Mouse (Mus musculus) left cerebral cortex, adult 18-20 months (tissue): ENCODE data around the gene Hspbp1. TPM values are rescaled to one million over a fixed set of nuclear protein-coding genes. Genes with fewer than 3 reads are reported as not detected.

Source experiments
- DNase-seq, 2 experiments: peaks; one replicate each; pipeline ENCODE4 v3.0.0; 2021 to 2022; ENCODE audit warnings: low spot score in 2 of 2, mixed read lengths in 1 of 2
- long read RNA-seq, 2 experiments: library from polyadenylated mRNA; stranded (forward); transcript quantifications; one replicate each; pipeline ENCODE4 v2.0.0; 2021
- total RNA-seq, 2 experiments: library from RNA; stranded (reverse); gene quantifications; 2 replicates each; pipeline ENCODE4 v1.2.3; 2021

Gene Hspbp1
- 100 to 1,000 TPM; 100 to 105 TPM for total RNA-seq
- long read RNA-seq, experiment 1, transcript Hspbp1-201 (8 exons, 1,593 nt): major isoform, 23 of 144 reads
- long read RNA-seq, experiment 1, partial matches to known transcripts: 29 of 144 reads
- long read RNA-seq, experiment 1, other reads (novel, unspliced or antisense): 92 of 144 reads
- long read RNA-seq, experiment 2, transcript Hspbp1-201 (8 exons, 1,593 nt): major isoform, 18 of 107 reads
- long read RNA-seq, experiment 2, partial matches to known transcripts: 21 of 107 reads
- long read RNA-seq, experiment 2, other reads (novel, unspliced or antisense): 68 of 107 reads

DNA sequence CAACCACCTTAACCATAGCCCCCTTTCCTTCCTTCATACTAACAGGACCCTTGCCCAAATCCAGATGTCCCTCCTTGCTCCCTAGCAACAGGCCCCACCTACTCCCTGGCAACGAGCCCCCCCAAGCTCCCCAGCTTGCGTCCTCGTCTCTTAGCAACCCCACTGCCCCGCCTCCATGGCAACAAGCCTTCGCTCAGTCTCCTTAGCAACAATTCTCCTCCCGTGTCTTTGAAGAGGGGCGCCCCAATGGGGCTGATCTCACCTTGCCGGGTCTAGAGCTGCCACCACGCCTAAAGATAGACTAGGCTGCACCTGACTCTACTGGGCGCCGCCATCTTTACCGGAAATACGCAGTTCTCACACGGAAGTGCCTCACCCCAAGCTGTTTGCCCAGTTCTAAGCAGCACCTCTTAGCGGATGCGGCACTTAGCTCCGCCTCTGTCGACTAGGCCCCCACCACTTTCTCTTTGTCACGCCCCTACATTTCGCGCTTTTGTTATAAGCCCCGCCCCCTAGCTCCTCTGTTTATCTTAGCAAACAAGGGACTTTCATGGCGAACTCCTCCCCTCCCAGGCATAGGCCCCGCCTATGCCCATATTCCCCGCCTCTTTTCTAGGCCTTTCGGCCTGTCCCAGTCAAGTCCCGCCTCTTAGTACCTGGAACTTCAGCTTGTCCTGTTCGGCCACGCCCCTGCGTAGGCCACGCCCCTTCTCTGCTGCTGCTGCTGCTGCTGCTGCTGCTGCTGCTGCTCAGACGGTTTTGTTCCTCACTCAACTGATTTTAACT, at the start of gene Hspbp1:
TSS of gene Hspbp1 (minus strand) at position 437 of the 786 bp plus-strand sequence.
- peak; percentile 80 to 91 for DNase-seq

DNA sequence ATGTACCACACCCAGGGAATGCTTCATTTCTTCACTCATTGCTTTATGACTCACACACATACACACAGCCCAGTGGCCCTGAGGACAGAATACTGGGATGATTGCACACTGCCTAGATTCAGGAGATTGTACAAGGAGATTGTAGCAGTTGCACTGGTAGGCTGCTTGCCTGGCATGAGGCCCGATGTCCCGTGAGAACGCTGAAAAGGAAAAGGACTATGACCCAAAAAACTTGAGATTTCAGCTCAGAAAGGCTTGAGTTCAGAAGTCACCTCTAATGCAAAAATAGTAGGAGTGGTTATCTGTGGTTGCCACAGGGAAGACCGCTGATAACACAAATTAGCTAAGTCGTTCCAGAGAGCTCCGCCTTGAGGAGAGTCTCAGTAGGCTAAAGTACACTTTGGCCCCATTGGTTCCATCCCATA, 48.1 kb upstream of the Hspbp1 start:
- no peak for DNase-seq

DNA sequence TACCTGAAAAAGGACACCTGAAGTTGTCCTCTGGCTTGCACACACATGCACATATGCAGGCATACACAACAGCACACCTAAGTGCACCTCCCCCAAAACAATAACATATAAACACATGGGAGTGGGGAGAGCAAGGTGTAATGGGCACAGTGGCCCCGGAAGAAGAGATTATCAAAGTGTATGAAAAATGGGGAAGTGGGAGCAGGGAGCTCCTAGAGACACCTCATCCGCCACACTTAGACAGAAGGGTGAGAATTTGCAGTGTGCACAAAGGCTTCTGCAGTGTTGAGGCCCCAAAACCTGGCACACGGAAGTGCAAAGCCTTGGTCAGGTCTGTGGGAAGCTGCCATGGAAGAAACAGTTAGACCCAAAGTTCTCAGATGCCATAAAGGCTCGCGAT, 46.2 kb upstream of the Hspbp1 start:
- DNase-seq: no peak

DNA sequence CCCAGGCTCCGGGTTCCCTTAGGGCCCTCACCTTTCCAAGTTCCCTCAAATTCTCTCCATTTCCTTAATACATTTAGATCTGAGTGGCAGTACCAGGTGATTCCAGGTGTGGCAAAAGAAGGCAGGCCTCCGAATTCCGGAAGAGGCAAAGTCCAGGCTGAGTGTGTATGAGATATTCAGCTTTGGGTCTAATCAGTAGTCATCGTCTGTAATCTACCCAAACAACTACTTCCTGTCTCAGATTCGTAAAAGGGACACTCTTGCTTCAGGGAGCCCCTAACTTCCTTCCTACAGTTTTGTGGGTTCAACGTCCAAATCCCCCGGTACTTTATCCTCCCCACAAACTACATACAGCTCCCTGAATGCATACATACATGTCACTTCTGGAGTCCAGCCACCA, 40.3 kb upstream of the Hspbp1 start, which contains the start of gene Tmem150b:
TSS of gene Tmem150b (minus strand) at position 81 of the 400 bp plus-strand sequence.
- no peak for DNase-seq

DNA sequence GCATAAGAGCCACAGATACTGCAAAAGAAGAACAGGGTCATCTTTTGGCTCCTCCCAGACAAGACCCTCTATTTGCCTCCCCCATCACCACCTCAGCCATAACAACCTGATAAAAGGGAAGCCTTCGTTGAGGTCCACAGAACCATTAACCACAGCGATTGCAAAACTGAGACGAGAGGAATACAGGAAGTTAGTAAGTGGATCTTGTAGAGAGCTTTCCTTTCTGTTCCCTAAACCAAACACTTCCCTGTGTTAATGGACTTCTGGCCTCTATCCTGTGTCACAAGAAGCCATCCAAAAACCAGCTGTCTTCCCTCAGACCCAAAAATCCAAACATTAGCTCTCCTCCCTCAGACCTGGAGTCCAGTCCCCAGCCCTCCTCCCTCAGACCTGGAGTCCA, 39.5 kb upstream of the Hspbp1 start:
- DNase-seq: no peak

DNA sequence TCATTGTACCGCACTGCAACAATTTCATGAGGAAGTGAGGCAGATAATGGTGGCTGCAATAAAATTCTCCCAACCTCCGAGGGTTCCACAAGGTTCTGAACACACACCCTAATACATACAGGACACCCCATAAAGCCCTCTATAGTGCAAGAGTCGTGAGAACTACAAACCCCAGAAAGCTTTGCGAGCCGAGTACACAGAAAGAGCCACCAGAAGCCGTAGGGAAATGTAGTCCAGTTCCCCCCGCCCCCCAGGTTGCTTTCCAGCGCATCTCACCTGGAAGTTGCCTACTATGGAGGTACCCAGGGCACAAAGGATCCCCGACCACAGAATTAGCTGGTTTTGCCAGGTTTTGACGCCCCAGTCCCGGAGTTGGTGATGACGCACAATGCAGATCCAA, 38.6 kb upstream of the Hspbp1 start:
- DNase-seq: peak; percentile 42 to 63

DNA sequence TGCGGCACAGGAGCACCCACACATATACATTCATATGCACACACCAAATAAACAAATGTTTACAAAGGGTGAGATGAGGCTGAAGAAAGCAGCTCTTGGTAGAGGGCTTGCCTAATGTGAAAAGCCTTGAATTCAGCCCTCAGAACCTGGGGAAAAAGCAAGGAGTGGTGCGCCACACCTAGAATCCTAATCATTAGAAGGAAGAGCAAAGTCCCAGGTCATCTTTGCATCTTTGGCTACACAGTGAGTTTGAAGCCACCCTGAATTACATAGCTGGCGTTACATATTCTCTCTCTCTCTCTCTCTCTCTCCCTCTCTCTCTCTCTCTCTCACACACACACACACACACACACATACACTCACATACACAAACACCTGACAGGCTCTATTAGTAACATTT, 34.4 kb upstream of the Hspbp1 start:
- DNase-seq: no peak

DNA sequence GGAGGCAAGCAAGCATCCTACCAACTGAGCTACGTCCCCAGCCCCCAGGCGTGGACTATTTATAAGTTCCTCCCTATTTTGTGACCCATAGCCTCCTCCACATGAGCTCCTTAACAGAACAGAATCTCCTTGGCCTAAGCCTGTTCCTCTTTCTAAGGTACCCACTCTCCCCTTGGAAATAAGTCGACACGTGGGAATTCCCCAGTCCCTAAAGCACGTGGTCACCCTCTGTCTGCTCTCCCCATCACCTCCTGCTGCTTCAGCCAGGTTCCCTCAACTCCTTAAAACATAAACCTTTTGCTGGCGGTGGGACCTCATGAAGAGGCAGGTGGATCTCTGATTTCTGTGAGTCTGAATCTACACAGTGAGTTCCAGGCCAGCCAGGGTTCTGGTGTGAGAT, 32.1 kb upstream of the Hspbp1 start:
- no peak for DNase-seq

DNA sequence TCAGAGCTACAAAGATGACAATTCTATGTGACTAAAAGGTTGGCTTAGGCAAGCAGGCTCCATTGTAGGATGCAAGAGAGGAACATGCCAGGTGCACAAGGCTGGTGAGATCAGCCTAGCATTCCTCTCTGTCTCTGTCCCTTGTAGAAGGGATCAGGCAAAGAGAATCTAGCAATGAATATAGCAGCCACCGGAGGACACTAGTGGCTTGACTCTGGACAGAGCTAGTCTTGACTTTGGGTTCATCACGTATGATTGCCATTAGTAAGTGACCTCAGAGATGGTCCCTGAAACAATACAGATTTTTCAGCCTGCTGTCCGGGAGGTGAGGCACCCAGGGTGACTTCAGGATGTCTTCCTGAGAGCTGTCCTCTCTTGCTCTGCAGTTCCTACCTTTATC, 27.7 kb upstream of the Hspbp1 start:
- DNase-seq: no peak

DNA sequence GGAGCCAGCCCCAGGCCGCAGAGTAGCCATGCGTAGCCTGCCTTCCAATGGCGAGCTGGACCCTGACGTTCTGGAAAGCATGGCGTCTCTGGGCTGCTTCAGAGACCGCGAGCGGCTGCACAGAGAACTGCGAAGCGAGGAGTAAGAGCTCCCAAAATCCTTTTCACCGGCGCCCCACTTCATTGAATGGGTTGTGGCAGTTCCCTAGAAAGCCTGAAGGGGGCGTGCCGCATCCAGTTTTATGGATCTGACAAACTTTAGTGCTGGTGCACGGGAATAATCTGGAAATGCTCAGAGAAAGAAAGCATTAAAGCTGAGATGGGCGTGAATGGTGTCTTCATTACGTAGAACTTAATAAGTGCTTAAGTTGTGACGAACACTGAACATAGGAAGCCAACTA, 20.2 kb upstream of the Hspbp1 start:
- peak in 1 of 2 experiments; percentile 39 for DNase-seq

DNA sequence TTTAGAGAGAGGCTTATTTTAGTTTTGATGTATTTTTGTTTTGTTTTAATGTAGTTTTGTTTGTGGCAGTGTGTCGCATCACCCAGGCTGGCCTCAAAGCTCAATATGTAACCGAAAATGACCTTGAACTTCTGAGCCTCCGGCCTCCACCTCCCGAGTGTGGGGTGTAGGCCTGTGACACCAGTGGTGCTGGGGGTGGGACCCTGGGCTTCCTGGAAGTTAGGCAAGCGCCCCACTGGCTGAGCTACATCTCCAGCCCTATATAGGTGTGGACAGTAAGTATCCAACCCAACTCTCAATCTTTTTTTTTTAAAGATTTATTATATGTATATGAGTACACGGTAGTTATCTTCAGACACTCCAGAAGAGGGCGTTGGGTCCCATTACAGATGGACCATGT, 18.3 kb upstream of the Hspbp1 start:
- no peak for DNase-seq

DNA sequence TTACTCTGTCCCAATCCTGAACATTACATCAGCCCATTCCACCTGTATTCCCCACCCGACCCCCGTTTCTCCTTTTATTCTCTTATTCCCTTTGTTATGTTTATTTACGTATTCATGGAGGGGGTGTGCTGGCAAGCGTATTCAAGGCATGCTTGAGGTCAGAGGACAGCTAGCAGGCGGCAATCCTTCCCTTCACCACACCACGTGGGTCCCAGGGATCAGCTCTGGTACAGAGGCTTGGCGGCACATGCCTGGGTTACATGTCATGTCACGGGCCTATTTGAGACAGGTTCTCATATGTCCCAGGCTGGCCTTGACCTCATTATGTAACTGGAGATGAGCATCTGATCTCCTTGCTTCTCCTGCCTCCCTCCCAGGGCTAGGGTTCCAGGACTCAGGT, 17.5 kb upstream of the Hspbp1 start:
- no peak for DNase-seq

DNA sequence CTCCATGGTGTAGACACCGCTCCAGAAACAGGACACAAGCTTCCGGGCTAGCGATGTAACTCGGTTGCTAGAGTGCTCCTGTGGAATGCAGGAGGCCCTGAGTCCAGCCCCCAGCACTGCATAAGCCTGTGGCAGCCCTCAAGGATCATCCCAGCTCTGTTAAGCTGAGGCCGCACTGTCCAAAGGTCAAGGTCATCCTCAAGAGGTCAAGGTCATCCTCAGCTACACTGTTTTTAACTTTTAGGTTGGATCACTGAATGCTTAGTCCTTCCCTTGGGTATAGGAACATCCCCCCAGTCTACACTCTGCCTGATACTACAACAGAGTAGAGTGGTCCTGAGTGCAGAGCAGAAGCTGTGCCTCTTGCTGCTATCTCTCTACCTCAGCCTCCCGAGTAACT, 8.1 kb upstream of the Hspbp1 start:
- DNase-seq: no peak

DNA sequence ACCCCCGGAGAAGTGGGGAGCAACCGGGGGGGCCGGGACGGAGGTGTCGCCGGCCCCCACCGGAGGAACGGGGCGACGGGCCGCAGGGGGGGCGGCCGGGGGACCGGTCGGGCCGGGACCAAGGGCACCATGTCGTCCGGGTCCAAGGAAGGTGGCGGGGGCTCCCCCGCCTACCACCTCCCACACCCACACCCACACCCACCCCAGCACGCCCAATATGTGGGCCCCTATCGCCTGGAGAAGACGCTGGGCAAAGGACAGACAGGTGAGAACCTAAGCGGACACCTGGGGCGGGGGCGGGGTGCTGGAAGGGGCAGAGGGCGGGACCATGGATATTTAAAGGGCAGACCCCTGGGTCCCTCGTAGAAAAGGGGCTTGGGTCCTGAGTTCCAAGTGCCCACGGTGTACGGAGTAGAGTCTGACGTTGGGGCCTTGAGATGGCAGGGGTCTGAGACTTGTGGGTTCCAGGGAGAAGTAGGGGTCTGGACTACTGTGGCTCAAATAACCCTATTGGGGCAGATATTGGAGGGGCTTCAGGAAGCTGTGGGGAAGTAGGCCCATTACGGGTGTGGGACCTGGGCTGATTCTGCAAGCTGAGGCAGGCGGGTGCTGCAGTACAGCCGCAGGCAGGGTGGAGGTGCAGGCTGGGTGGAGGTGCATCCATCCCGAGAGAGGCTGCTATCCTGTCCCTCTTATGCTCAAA, 6.2 kb upstream of the Hspbp1 start:
- DNase-seq: peak in 1 of 2 experiments; percentile 54

DNA sequence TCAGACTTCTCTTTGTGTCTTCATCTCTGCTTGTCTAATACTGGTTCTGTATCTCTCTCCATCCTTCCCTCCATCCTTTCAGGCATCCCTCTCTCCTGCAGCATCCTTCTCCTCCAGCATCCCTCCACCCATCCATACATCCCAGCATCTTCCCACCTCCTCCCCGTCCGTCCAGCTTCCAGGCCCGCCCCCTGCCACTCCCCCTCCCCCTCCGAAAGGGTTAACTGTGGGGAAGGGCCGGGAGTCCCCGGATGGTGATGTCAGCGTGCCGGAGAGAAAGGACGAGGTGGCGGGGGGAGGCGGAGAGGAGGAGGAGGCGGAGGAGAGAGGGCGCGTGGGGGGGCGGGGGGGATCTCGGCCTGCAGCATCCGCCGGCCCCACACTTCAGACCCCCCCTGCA, 5.5 kb upstream of the Hspbp1 start, which contains the start of gene Brsk1:
TSS of gene Brsk1 (plus strand) at position 218 of the 400 bp plus-strand sequence.
- peak; percentile 81 to 88 for DNase-seq

DNA sequence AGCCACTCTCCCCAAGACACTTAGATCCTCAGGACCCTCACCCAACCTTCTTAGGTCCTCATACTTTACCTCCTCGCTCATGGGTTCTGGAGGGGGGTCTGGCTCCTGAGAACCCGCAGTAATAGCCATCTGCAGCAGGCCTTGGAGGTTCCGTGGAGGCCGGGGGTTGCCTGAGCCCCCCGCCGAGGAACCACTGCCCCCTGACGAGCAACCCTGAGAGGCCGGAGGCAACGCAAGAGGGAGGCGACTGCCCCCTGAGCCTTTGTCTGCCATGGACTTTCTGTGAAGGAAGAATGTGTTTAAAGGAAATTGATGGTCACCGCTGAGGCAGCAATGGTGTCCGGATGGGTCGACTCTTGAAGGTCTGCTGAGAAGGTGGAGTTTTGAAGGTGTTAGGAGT, 665 bp downstream of the Hspbp1 start:
- DNase-seq: no peak

DNA sequence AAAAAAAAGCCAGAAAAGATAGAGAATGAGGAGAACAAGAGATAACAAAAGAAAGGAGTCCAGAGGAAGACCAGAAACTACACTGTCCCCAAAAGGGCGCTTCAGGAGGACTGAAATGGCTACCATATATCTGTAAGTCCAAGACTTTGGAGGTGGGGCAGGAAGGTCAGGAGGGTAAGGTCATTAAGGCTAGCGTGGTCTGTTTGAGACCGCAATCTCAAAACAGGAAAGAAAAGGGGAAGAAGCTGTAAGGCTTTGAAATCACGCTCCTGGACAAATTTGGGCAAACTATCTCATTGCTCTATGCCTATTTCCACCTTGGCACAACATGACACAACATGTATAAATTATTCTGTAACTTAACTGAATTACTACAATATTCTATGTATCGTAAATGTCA, 1.6 kb downstream of the Hspbp1 start:
- DNase-seq: no peak

DNA sequence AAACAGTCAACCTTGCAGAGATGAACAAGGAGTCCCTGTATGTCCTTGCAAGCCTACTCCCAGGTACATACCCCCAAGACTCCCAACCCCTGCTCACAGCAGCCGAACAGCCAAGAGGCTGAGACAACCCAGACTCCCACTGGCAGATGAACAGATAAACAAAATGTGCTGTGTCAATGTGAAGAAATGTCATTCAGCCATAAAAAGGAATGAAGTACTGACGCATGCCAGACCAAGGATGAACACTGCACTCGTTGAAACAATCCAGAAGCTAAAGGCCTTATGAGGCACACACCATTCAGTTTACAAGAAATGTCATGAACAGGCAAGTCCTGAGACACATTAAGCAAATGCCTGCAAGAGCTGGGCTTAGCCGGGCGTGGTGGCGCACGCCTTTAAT, 9.7 kb downstream of the Hspbp1 start:
- no peak for DNase-seq

DNA sequence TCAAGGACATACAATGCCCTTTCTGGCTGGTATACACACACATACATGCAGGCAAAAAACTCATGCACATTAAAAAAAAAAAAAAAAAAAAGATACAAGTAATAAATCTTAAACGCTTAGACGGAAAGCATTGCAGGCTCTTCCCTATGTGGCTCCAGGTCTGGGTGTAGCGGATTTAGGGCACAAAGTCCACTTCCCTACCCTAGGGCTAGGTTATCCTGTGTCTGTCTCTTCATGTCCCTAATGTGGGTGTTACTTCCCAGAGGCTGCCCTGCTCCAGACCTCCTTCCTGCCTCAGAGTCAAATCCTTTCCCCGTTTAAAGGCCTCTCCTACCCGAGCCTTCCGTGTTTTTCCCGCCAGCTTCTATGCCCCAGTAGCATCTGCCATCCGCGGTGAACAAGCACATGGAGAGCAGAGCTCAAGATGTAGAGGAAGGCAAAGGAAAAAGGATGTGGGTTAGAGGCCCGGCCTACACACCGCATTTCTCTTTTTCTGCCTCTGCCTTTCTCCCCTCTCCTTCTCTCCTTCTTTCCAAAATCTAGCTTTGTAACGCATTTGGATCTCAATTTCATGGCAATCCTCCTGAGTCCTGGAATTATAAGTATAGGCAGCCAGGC, 10.6 kb downstream of the Hspbp1 start:
- DNase-seq: no peak

DNA sequence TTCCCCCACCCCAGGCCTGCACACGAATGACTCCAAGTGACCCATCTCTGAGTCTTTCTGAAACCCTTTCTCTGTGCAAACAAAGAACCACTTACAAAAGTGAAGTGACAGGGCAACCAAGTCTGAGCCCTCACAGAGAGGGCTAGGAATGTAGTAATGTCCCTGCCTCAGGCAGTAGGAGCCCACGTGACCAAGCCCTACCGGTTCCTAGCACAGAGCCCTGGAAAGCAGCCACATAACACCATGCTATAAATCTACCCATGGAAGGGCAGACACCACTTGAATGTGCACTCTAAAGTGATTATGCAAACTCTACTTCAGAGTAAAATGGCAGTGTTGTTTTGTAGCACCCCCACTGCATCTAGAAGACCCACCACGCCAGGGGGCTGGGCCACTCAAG, 12.9 kb downstream of the Hspbp1 start:
- no peak for DNase-seq

DNA sequence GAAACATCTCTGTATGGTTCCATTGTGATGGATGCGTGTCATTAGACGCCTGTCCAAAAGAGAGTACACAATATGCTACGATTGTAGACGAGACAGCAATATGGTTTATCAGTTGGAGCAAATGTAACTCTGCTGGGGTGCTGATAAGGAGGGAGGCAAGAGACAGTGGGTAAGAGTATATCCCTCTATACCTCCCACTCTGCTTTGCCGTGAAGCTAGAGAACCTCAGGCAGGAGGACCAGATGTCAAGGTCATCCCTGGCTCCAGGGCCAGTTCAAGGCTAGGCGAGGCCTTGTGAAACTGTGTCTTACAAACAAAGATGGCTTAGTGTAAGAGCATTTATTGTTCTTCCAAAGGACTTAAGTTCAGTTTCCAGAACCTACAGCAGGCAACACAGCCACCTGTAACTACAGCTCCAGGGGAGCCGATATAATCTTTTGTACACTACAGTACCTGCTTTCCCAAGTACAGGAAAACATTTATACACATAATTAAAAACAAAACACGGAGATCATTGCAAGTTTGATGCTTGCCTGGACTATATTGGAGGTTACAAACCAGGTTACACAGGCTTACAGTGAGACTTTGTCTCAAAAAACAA, 14.1 kb downstream of the Hspbp1 start:
- no peak for DNase-seq
